Mouse (Mus musculus): Measurements from ENCODE around the gene Lman1l.

GRCm38 (mm10) chr9:57577144-57577849 lies 43.3 kb downstream of the Lman1l start:
- no peak for TF ChIP-seq CTCF (IDR thresholded peaks at IDR 0.05; ENCODE audit: insufficient read depth, low read length)
- TF ChIP-seq POLR2A (IDR thresholded peaks at IDR 0.05; ENCODE audit: borderline replicate concordance, extremely low read depth, low read depth, low read length): no peak
